Mouse (Mus musculus) ZHBTc4 (cell line): ENCODE measurements around the gene Gm10024.
A peak's percentile ranks its signal among the peaks of the same experiment; 100 is the strongest.
"Not testable (repeated sequence)": the region's sequence is repeated elsewhere in the genome, so short reads cannot be mapped to it uniquely, and the experiment has no call there.

Source experiments
- DNase-seq: peaks from one replicate; pipeline ENCODE4 v3.0.0-alpha.2; 2011; ENCODE audit warnings: low read depth, low spot score

Gene Gm10024

DNA sequence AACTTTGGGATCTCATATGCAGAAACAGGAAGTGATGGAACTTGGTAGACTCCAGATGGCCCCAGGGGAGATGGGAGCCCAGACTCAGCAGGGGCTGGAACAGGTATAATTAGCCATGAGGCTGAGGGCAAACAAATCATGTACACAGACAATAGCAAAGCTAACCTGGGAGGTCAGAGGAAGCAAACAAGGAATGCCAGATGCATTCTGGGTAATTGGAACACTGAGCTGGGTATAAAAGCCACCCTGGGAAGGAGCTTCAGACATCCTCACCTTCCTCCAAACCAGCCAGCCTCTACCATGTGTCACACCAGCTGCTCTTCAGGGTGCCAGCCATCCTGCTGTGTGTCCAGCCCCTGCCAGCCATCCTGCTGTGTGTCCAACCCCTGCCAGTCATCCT lies at the start of gene Gm10024:
Gene Gm10024, plus strand, starts transcription at position 301 of the 400 bp plus-strand sequence.
- not testable (repeated sequence) for DNase-seq

DNA sequence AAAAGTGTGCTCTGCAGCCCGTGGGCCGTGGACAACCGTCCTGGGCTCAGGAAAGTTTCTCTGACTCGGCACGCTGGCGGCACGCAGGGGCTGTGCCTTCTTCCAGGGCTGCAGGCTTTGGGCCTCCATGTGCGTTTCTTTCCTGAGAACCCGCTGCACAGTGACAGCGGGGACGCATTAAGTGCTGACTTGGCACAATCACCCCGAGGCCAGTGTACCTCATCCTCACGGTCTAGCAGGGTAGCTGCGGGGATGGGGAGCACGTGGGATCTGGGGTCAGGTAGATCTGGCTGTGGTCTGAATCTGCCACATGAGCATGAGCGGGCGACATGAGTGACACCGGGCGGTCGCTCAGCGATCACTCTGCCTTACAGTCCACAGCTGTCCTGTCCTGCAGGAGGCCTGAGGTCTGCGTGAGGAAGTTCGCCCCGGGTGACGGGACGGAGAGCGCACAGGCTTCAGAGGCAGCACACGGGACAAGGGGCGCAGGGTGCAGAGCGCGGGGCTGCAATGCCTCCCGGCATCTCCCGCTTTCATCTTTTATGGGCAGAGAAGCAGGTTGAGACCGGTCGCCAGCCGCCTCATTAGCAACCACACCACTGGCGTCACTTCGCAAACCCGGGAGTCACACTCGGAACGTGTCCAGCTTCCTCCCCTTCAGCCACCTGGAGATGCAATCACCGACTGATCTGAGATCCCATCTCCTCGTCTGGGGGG lies 47.1 kb upstream of the Gm10024 start:
- DNase-seq, result peak; percentile 61

- no peak for DNase-seq
Observed at GRCm38 (mm10) chr10:77666342-77666741, 44.9 kb upstream of the Gm10024 start.

- no peak for DNase-seq
Observed at GRCm38 (mm10) chr10:77667402-77667801, 43.9 kb upstream of the Gm10024 start.

GRCm38 (mm10) chr10:77670710-77671109 lies 40.5 kb upstream of the Gm10024 start:
- no peak for DNase-seq

DNA sequence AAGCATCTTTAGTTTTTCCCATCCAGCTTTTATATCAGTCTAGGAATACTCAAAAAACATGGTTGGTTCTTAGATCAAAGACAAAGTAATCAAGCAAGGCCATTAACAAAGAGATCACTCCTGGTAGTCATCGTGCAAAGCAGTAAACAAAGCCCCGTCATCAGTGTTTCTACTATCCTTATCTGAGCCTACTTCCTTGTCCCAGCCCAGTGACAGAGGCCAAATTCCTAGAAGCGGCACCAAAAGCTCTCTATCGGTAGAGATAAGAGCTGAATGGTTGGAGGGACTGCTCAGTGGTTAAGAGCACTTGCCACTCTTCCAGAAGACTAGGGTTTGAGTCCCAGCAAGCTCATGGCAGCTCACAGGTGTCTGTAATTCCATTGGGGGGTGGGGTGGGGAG lies 39.7 kb upstream of the Gm10024 start:
- DNase-seq, result no peak

DNA sequence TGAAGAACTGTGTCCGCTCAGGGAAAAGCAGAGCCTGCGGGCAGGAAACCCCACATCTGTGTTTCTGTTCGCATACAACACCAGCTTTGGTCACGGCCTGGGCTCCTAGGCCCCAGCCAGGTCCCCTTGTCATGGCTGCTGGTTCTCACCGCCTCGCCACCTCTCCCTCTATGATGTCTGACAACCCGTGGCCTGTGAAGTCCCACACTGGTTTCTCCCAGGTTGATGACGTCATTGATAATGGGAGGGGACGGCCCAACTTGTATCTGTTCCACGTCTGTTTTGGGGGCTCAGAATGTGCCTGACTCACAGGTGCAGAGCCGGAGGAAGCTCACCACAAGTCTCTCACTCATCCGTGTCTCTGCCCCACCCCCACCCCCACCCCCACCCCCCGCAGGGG lies 37.5 kb upstream of the Gm10024 start:
- DNase-seq, result no peak

GRCm38 (mm10) chr10:77677562-77677961 lies 33.7 kb upstream of the Gm10024 start:
- DNase-seq, result peak; percentile 30

- no peak for DNase-seq
Observed at GRCm38 (mm10) chr10:77682994-77683393, 28.3 kb upstream of the Gm10024 start.

DNA sequence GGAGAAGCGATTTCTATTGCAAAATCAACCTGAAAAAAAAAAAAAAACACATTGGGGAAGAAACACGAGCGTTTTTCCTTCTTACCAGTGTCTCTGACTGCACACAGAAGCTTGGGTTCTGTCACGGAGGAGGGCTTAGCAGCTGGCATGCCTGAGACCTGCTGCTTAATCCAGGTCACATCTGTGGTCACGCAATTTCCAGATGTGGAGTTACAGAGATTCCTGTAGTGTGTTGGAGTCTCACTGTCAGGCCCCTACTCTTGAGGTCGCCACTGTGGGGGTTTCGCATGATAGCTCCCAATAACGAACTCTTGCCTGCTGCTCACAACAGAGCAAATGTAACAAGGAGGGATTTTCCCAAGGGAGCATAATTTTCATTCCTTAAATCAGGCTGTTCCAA lies 27.1 kb upstream of the Gm10024 start:
- no peak for DNase-seq

- no peak for DNase-seq
Observed at GRCm38 (mm10) chr10:77685895-77686664, 25.2 kb upstream of the Gm10024 start, which contains the start of gene Tspear. Tspear (plus strand) TSS chr10:77686569.

DNA sequence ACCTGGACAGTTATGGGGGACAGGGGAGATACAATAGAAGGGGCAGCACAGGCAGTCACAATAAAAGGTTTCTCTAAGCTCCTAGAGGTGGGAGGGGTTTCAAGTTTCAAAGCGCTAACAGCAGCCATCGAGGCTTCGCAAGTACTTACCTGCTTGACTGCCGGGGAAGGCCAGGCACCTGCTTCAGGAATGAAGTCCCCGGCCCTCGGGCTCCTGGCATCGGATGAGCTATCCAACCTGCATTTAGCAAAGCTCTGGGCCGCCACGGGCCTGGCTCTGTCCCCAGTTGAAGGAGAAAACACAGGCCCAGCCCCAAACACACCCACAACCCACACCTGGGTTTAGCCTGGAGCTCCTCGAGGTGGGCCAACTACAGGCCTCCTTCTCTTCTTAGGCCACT lies 24.2 kb upstream of the Gm10024 start:
- DNase-seq, result no peak

- DNase-seq, result not testable (repeated sequence)
Observed at GRCm38 (mm10) chr10:77690356-77690807, 20.9 kb upstream of the Gm10024 start, which contains the start of gene Gm19402. Gm19402 (minus strand) TSS chr10:77690757.

DNA sequence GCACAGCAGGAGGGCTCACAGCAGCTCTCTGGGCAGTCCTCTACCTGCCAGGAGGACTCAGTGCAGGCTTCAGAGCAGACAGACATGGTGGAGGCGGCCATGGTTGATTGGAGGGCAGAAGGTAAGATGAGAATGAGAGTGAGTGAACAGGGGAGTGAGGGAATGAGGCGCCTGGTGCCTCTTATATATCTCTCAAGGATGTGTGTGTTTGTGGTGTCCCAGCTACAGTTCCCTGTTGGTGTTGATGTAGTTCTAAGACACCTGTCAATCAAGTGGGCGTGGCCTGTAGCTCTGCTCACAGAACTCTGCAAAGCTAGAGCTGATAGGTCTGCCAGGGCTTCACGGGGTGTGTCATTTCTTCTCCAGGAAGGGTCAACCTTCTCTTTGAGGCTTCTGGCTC lies 14.1 kb upstream of the Gm10024 start, which contains the start of gene Gm9508:
Gene Gm9508, minus strand, starts transcription at position 101 of the 400 bp plus-strand sequence.
- peak; percentile 37 for DNase-seq

- DNase-seq, result no peak
Observed at GRCm38 (mm10) chr10:77706326-77706725, 4.9 kb upstream of the Gm10024 start, which contains the start of gene Gm10272. Gm10272 (plus strand) TSS chr10:77706626.

DNA sequence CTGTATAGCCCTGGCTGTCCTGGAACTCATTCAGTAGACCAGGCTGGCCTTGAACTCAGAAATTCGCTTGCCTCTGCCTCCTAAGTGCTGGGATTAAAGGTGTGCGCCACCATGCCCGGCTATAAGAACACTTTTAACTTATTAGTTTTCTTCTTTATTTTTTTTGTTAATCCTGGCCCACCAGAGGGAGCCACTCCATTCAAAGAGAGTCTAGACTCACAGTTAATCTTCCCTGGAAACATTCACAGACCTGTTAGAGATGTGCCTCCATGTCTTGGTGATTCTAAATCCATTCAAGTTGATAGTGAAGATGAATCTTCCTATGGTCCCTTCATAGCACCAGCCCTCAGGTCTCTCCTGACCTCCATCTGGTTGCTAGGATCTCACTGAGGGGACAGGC lies 1.4 kb upstream of the Gm10024 start:
- DNase-seq, result no peak

DNA sequence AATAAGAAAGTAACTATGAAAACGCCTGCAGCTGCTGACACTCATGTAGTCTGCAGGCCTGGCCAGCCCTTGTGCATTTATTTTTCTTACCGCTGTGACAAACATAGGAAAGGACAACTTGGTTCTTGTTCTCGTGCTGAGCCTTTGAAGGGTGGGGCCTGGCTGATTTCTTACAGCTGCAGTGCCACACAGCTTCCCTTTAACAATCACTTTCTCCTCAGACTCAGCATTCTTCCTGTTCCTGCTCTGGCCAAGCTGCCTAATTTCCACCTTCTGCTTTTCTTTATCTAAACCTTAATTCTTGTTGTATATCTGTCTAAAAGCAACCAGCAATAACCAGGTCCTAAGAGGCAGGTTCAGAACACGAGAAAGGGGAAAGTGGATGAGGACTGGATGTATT lies 2.5 kb downstream of the Gm10024 start:
- no peak for DNase-seq

- DNase-seq, result no peak
Observed at GRCm38 (mm10) chr10:77715507-77715906, 4.2 kb downstream of the Gm10024 start, which contains the start of gene Gm10142. Gm10142 (plus strand) TSS chr10:77715807.

- DNase-seq, result not testable (repeated sequence)
Observed at GRCm38 (mm10) chr10:77720299-77720698, 9.0 kb downstream of the Gm10024 start, which contains the start of gene Krtap12-1. Krtap12-1 (plus strand) TSS chr10:77720599.

- peak; percentile 66 for DNase-seq
Observed at GRCm38 (mm10) chr10:77724855-77725254, 13.6 kb downstream of the Gm10024 start.

DNA sequence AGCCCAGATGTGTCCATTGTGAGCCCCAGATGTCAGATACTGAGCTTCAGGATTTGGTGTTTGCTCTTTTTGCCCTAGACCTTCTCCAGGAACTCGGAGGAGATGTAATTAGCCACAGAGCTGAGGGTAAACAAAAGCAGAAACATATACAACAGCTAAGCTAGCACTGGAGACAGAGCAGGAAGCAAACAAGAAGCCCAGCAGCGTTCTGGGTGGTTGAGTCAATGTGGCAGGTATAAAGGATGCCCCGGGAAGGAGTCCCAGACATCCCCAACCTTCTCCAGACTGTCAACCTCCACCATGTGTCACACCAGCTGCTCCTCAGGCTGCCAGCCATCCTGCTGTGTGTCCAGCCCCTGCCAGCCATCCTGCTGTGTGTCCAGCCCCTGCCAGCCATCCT lies 14.9 kb downstream of the Gm10024 start, which contains the start of gene Gm10100:
Gene Gm10100, plus strand, starts transcription at position 301 of the 400 bp plus-strand sequence.
- no peak for DNase-seq

DNA sequence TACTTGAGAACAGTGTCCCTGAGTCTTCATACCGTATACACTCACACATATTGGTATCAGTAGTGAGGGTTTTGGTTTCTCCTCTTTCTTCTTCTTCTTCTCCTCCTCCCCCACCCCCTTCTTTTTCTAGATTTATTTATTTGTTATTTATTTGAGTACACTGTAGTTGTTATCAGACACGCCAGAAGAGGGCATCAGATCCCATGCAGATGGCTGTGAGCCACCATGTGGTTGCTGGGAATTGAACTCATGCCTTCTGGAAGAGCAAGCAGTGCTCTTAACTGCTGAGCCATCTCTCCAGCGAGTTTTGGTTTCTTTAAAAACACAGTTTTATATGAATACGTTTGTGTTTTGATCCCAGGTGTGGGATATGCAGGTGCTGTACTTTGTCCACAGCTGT lies 17.0 kb downstream of the Gm10024 start:
- peak; percentile 15 for DNase-seq
